ENCODE assay signal across 21 mouse cellular contexts in the genomic region with DNA sequence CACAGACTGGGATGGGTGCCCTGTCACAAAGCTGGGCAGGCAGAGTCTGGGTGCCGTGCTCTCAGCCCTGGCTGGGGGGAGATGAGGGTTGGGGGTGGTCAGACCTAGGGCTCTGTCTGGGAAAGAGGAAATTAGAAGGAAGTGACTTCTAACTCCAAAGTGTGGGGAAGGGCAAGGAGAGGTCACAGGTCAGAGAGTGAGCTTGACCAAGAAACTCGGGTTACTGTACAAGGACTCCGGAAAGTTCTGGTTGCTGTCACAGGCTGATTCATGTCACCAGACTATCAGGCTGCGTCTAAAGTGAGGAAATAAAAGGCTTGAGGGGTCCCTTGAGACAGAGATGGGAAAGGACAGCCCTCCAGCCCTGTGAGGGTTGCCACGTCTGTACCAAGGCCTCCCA.
DNase-seq lines count a peak whose midpoint lies in the region; ATAC-seq lines count a peak whose summit lies in the region.
"Had no signal": no experiment of that assay in that cellular context is flagged by ENCODE, and none has a peak within 500 bp of the region (broad histone marks: within the 10 kb centered on the region; RNA-seq: fewer than 3 reads in every experiment).

No protein-coding gene starts in this region.

- no peak overlapping the region for H3K4me2 ChIP-seq in forebrain, embryonic 11.5 days (ENCODE audit: low read depth, low read length, severe bottlenecking)
- no peak overlapping the region for H3K4me2 ChIP-seq in kidney, embryonic 15.5 days
- H3K4me2 ChIP-seq: embryonic facial prominence, embryonic 12.5 days; hindbrain, embryonic 12.5 days had no signal

- ATAC-seq in forebrain, embryonic 11.5 days (replicated peaks; ENCODE audit: low FRiP score) = no peak
- no peak for ATAC-seq in kidney, embryonic 15.5 days (replicated peaks; ENCODE audit: low FRiP score)
- ATAC-seq: forebrain, embryonic 14.5 days; hindbrain, embryonic 16.5 days; inflammation-experienced regulatory T-cells, adult 6 months; intestine, postnatal 0 days had no signal

- no peaks in the 10 kb centered on the region for H3K9me3 ChIP-seq in forebrain, embryonic 10.5 days
- H3K9me3 ChIP-seq in forebrain, embryonic 11.5 days (ENCODE audit: control insufficient read depth, low read length) = no peaks in the 10 kb centered on the region
- no peaks in the 10 kb centered on the region for H3K9me3 ChIP-seq in kidney, embryonic 15.5 days (replicated peaks)
- H3K9me3 ChIP-seq in limb, embryonic 10.5 days (replicated peaks) = no peaks in the 10 kb centered on the region
- H3K9me3 ChIP-seq: embryonic facial prominence, embryonic 12.5 days; hindbrain, embryonic 12.5 days had no signal

- no peaks in the 10 kb centered on the region; the same call in 1 of the 2 replicates for H3K27me3 ChIP-seq in forebrain, embryonic 10.5 days (ENCODE audit: poor library complexity, severe bottlenecking)
- no peaks in the 10 kb centered on the region for H3K27me3 ChIP-seq in forebrain, embryonic 11.5 days (ENCODE audit: control insufficient read depth, insufficient read depth, low read length)
- no peaks in the 10 kb centered on the region for H3K27me3 ChIP-seq in kidney, embryonic 15.5 days
- H3K27me3 ChIP-seq in limb, embryonic 10.5 days (ENCODE audit: low read depth, poor library complexity, severe bottlenecking) = peaks cover 40% of the 10 kb centered on the region
- H3K27me3 ChIP-seq: embryonic facial prominence, embryonic 12.5 days; hindbrain, embryonic 12.5 days had no signal

- H3K4me1 ChIP-seq in forebrain, embryonic 10.5 days = peaks cover 28% of the 10 kb centered on the region
- H3K4me1 ChIP-seq in forebrain, embryonic 11.5 days (replicated peaks; ENCODE audit: control insufficient read depth, insufficient read depth, low read length) = no peaks in the 10 kb centered on the region
- H3K4me1 ChIP-seq in kidney, embryonic 15.5 days = peaks cover 35% of the 10 kb centered on the region
- H3K4me1 ChIP-seq in limb, embryonic 10.5 days = peaks cover 46% of the 10 kb centered on the region
- H3K4me1 ChIP-seq: embryonic facial prominence, embryonic 12.5 days had no signal

- H3K9ac ChIP-seq in forebrain, embryonic 11.5 days (ENCODE audit: low read length) = no peak overlapping the region
- no peak overlapping the region for H3K9ac ChIP-seq in kidney, embryonic 15.5 days
- H3K9ac ChIP-seq: embryonic facial prominence, embryonic 12.5 days; hindbrain, embryonic 12.5 days had no signal

- 69% methylated on average over 5 of the region's 5 CpGs for WGBS in forebrain, embryonic 10.5 days
- WGBS in forebrain, embryonic 11.5 days = 77% methylated on average over 5 of the region's 5 CpGs
- 28% methylated on average over 5 of the region's 5 CpGs for WGBS in kidney, embryonic 15.5 days
- WGBS in limb, embryonic 10.5 days = 29% methylated on average over 5 of the region's 5 CpGs

- no peak overlapping the region for H3K4me3 ChIP-seq in forebrain, embryonic 10.5 days
- no peak overlapping the region for H3K4me3 ChIP-seq in forebrain, embryonic 11.5 days (ENCODE audit: low read depth, low read length)
- no peak overlapping the region for H3K4me3 ChIP-seq in kidney, embryonic 15.5 days (replicated peaks)
- no peak overlapping the region for H3K4me3 ChIP-seq in limb, embryonic 10.5 days
- H3K4me3 ChIP-seq: embryonic facial prominence, embryonic 12.5 days; gastrocnemius, adult 2 months; hindbrain, embryonic 12.5 days had no signal

- no peak for DNase-seq in forebrain, embryonic 10.5 days (ENCODE audit: extremely low spot score, low spot score)
- no peak for DNase-seq in forebrain, embryonic 11.5 days (ENCODE audit: low spot score)
- DNase-seq in kidney, postnatal 25 days = no peak
- DNase-seq in lung, postnatal 10 days = peak; percentile 41
- DNase-seq in lung, postnatal 4 days = no peak
- DNase-seq in limb, embryonic 10.5 days (ENCODE audit: low spot score) = no peak
- DNase-seq in ovary, postnatal 10 days (ENCODE audit: low spot score) = no peak
- DNase-seq: adrenal gland, adult 8-10 months; adrenal gland, postnatal 36 days; cerebellum, adult 11 months; cerebellum, adult 8-10 months; cerebellum, postnatal 14 days; gastrocnemius, adult 2 months; gastrocnemius, postnatal 25 days had no signal

- no peaks in the 10 kb centered on the region for H3K36me3 ChIP-seq in forebrain, embryonic 10.5 days (replicated peaks)
- H3K36me3 ChIP-seq in forebrain, embryonic 11.5 days (ENCODE audit: control insufficient read depth, insufficient read depth, low read length) = no peaks in the 10 kb centered on the region
- no peaks in the 10 kb centered on the region for H3K36me3 ChIP-seq in kidney, embryonic 15.5 days
- no peaks in the 10 kb centered on the region for H3K36me3 ChIP-seq in limb, embryonic 10.5 days
- H3K36me3 ChIP-seq: embryonic facial prominence, embryonic 12.5 days; hindbrain, embryonic 12.5 days had no signal

- H3K27ac ChIP-seq in forebrain, embryonic 10.5 days = peak overlapping the region; percentile 40; the same call in 1 of the 2 replicates
- no peak overlapping the region for H3K27ac ChIP-seq in forebrain, embryonic 11.5 days (ENCODE audit: low read depth, low read length)
- H3K27ac ChIP-seq in kidney, embryonic 15.5 days = 0 out of 2 replicates have a peak overlapping the region, but pooled peaks have one; percentile 56
- H3K27ac ChIP-seq in limb, embryonic 10.5 days = peak overlapping the region; percentile 71
- H3K27ac ChIP-seq: embryonic facial prominence, embryonic 12.5 days; gastrocnemius, adult 2 months; hindbrain, embryonic 12.5 days had no signal
